Mouse (Mus musculus): ENCODE data around the gene Gga1. TPM values are rescaled to one million over a fixed set of nuclear protein-coding genes. Genes with fewer than 3 reads are reported as not detected.
A peak's percentile ranks its signal among the peaks of the same experiment; 100 is the strongest.
"Not testable (repeated sequence)": the region's sequence is repeated elsewhere in the genome, so short reads cannot be mapped to it uniquely, and the experiment has no call there.

Gga1 gene
- polyA plus RNA-seq, 1 experiment from 2014 or later: 63.1 TPM

- Histone ChIP-seq H3K4me3 (ENCODE audit: low read length) (peak overlapping the region; percentile 79), H3K27ac (ENCODE audit: low read length) (peak overlapping the region; percentile 99), H3K36me3 (ENCODE audit: control insufficient read depth, insufficient read depth, low read length) (peaks cover 26% of the 10 kb centered on the region), H3K9ac (ENCODE audit: low read length) (peak overlapping the region; percentile 96), H3K9me3 (ENCODE audit: control insufficient read depth, low read length) (no peaks in the 10 kb centered on the region), H3K27me3 (ENCODE audit: control insufficient read depth, insufficient read depth, low read depth, low read length) (no peaks in the 10 kb centered on the region), H3K4me1 (replicated peaks; ENCODE audit: control insufficient read depth, insufficient read depth, low read length) (peaks cover 70% of the 10 kb centered on the region), H3K4me2 (ENCODE audit: low read depth, low read length) (peak overlapping the region; percentile 75)
- WGBS: 7% methylated on average over 9 of the region's 9 CpGs
- ATAC-seq (ENCODE audit: low read depth): peak; percentile 26
These were observed 32.2 kb upstream of the Gga1 start for GRCm38 (mm10) chr15:78844791-78845190.

- peak overlapping the region; percentile 99 for H3K27ac ChIP-seq (ENCODE audit: low read length)
- no peaks in the 10 kb centered on the region for H3K27me3 ChIP-seq (ENCODE audit: control insufficient read depth, insufficient read depth, low read depth, low read length)
- 25% methylated on average over 11 of the region's 11 CpGs for WGBS
- H3K9me3 ChIP-seq (ENCODE audit: control insufficient read depth, low read length): no peaks in the 10 kb centered on the region
- peak overlapping the region; percentile 67 for H3K9ac ChIP-seq (ENCODE audit: low read length)
- H3K36me3 ChIP-seq (ENCODE audit: control insufficient read depth, insufficient read depth, low read length): peaks cover 30% of the 10 kb centered on the region
- ATAC-seq (ENCODE audit: low read depth): no peak
- H3K4me1 ChIP-seq (replicated peaks; ENCODE audit: control insufficient read depth, insufficient read depth, low read length): peaks cover 70% of the 10 kb centered on the region
- H3K4me2 ChIP-seq (ENCODE audit: low read depth, low read length): peak overlapping the region; percentile 75
- peak overlapping the region; percentile 79 for H3K4me3 ChIP-seq (ENCODE audit: low read length)
These were observed 31.7 kb upstream of the Gga1 start for GRCm38 (mm10) chr15:78845321-78845720.

GRCm38 (mm10) chr15:78845867-78846266 lies 31.1 kb upstream of the Gga1 start:
- Histone ChIP-seq H3K9me3 (ENCODE audit: control insufficient read depth, low read length) (no peaks in the 10 kb centered on the region), H3K9ac (ENCODE audit: low read length) (peak overlapping the region; percentile 67), H3K27ac (ENCODE audit: low read length) (peak overlapping the region; percentile 99), H3K4me2 (ENCODE audit: low read depth, low read length) (peak overlapping the region; percentile 75), H3K36me3 (ENCODE audit: control insufficient read depth, insufficient read depth, low read length) (peaks cover 30% of the 10 kb centered on the region), H3K4me1 (replicated peaks; ENCODE audit: control insufficient read depth, insufficient read depth, low read length) (peaks cover 70% of the 10 kb centered on the region), H3K27me3 (ENCODE audit: control insufficient read depth, insufficient read depth, low read depth, low read length) (no peaks in the 10 kb centered on the region), H3K4me3 (ENCODE audit: low read length) (peak overlapping the region; percentile 79)
- ATAC-seq (ENCODE audit: low read depth): no peak
- 45% methylated on average over 8 of the region's 8 CpGs for WGBS

- Histone ChIP-seq H3K9me3 (ENCODE audit: control insufficient read depth, low read length) (no peaks in the 10 kb centered on the region), H3K36me3 (ENCODE audit: control insufficient read depth, insufficient read depth, low read length) (peaks cover 30% of the 10 kb centered on the region), H3K4me3 (ENCODE audit: low read length) (peak overlapping the region; percentile 79), H3K4me1 (replicated peaks; ENCODE audit: control insufficient read depth, insufficient read depth, low read length) (peaks cover 70% of the 10 kb centered on the region), H3K9ac (ENCODE audit: low read length) (peak overlapping the region; percentile 67), H3K4me2 (ENCODE audit: low read depth, low read length) (peak overlapping the region; percentile 75), H3K27me3 (ENCODE audit: control insufficient read depth, insufficient read depth, low read depth, low read length) (no peaks in the 10 kb centered on the region), H3K27ac (ENCODE audit: low read length) (peak overlapping the region; percentile 99)
- ATAC-seq (ENCODE audit: low read depth): no peak
- WGBS: 58% methylated on average over 8 of the region's 8 CpGs
These were observed 30.6 kb upstream of the Gga1 start for GRCm38 (mm10) chr15:78846352-78846751.

- 62% methylated on average over 7 of the region's 7 CpGs for WGBS
- peaks cover 69% of the 10 kb centered on the region for H3K4me1 ChIP-seq (replicated peaks; ENCODE audit: control insufficient read depth, insufficient read depth, low read length)
- H3K9me3 ChIP-seq (ENCODE audit: control insufficient read depth, low read length); H3K27me3 ChIP-seq (ENCODE audit: control insufficient read depth, insufficient read depth, low read depth, low read length); H3K4me3 ChIP-seq (ENCODE audit: low read length); ATAC-seq (ENCODE audit: low read depth); H3K4me2 ChIP-seq (ENCODE audit: low read depth, low read length): not testable (repeated sequence)
- peak overlapping the region; percentile 45; the same call in 1 of the 2 replicates for H3K27ac ChIP-seq (ENCODE audit: low read length)
- H3K9ac ChIP-seq (ENCODE audit: low read length): 0 out of 2 replicates have a peak overlapping the region, but pooled peaks have one; percentile 20
- H3K36me3 ChIP-seq (ENCODE audit: control insufficient read depth, insufficient read depth, low read length): peaks cover 30% of the 10 kb centered on the region
These were observed 30.2 kb upstream of the Gga1 start for GRCm38 (mm10) chr15:78846805-78847204.

- H3K27ac ChIP-seq (ENCODE audit: low read length): peak overlapping the region; percentile 32; the same call in 1 of the 2 replicates
These were observed 28.5 kb upstream of the Gga1 start for GRCm38 (mm10) chr15:78848467-78848866.

GRCm38 (mm10) chr15:78849485-78849884 lies 27.5 kb upstream of the Gga1 start:
- Histone ChIP-seq H3K36me3 (ENCODE audit: control insufficient read depth, insufficient read depth, low read length) (peaks cover 30% of the 10 kb centered on the region), H3K4me2 (ENCODE audit: low read depth, low read length) (no peak overlapping the region), H3K9me3 (ENCODE audit: control insufficient read depth, low read length) (no peaks in the 10 kb centered on the region), H3K27me3 (ENCODE audit: control insufficient read depth, insufficient read depth, low read depth, low read length) (no peaks in the 10 kb centered on the region), H3K4me3 (ENCODE audit: low read length) (no peak overlapping the region), H3K27ac (ENCODE audit: low read length) (peak overlapping the region; percentile 84), H3K4me1 (replicated peaks; ENCODE audit: control insufficient read depth, insufficient read depth, low read length) (peaks cover 63% of the 10 kb centered on the region), H3K9ac (ENCODE audit: low read length) (peak overlapping the region; percentile 50)
- 67% methylated on average over 12 of the region's 12 CpGs for WGBS
- no peak for ATAC-seq (ENCODE audit: low read depth)

More at GRCm38 (mm10) chr15:78848467-78848866, 28.5 kb upstream of the Gga1 start:
- Histone ChIP-seq H3K4me1 (replicated peaks; ENCODE audit: control insufficient read depth, insufficient read depth, low read length) (peaks cover 67% of the 10 kb centered on the region), H3K9me3 (ENCODE audit: control insufficient read depth, low read length) (no peaks in the 10 kb centered on the region), H3K4me2 (ENCODE audit: low read depth, low read length) (no peak overlapping the region), H3K27me3 (ENCODE audit: control insufficient read depth, insufficient read depth, low read depth, low read length) (no peaks in the 10 kb centered on the region), H3K9ac (ENCODE audit: low read length) (no peak overlapping the region), H3K4me3 (ENCODE audit: low read length) (no peak overlapping the region), H3K36me3 (ENCODE audit: control insufficient read depth, insufficient read depth, low read length) (peaks cover 30% of the 10 kb centered on the region)
- ATAC-seq (ENCODE audit: low read depth): no peak
- 18% methylated on average over 5 of the region's 5 CpGs for WGBS

- Histone ChIP-seq H3K27ac (ENCODE audit: low read length) (peak overlapping the region; percentile 84), H3K36me3 (ENCODE audit: control insufficient read depth, insufficient read depth, low read length) (peaks cover 30% of the 10 kb centered on the region), H3K4me3 (ENCODE audit: low read length) (no peak overlapping the region), H3K27me3 (ENCODE audit: control insufficient read depth, insufficient read depth, low read depth, low read length) (no peaks in the 10 kb centered on the region), H3K4me1 (replicated peaks; ENCODE audit: control insufficient read depth, insufficient read depth, low read length) (peaks cover 58% of the 10 kb centered on the region), H3K4me2 (ENCODE audit: low read depth, low read length) (no peak overlapping the region), H3K9ac (ENCODE audit: low read length) (peak overlapping the region; percentile 50; the same call in 1 of the 2 replicates), H3K9me3 (ENCODE audit: control insufficient read depth, low read length) (no peaks in the 10 kb centered on the region)
- WGBS: 45% methylated on average over 15 of the region's 15 CpGs
- peak; percentile 48 for ATAC-seq (ENCODE audit: low read depth)
These were observed 26.7 kb upstream of the Gga1 start for GRCm38 (mm10) chr15:78850059-78850824.

GRCm38 (mm10) chr15:78850944-78851343 lies 26.0 kb upstream of the Gga1 start:
- Histone ChIP-seq H3K4me2 (ENCODE audit: low read depth, low read length) (no peak overlapping the region), H3K9ac (ENCODE audit: low read length) (0 out of 2 replicates have a peak overlapping the region, but pooled peaks have one; percentile 31), H3K36me3 (ENCODE audit: control insufficient read depth, insufficient read depth, low read length) (peaks cover 30% of the 10 kb centered on the region), H3K27ac (ENCODE audit: low read length) (peak overlapping the region; percentile 84), H3K4me1 (replicated peaks; ENCODE audit: control insufficient read depth, insufficient read depth, low read length) (peaks cover 51% of the 10 kb centered on the region), H3K9me3 (ENCODE audit: control insufficient read depth, low read length) (no peaks in the 10 kb centered on the region), H3K4me3 (ENCODE audit: low read length) (no peak overlapping the region), H3K27me3 (ENCODE audit: control insufficient read depth, insufficient read depth, low read depth, low read length) (no peaks in the 10 kb centered on the region)
- ATAC-seq (ENCODE audit: low read depth): no peak
- 32% methylated on average over 6 of the region's 6 CpGs for WGBS
